Mouse (Mus musculus) limb, embryonic 14.5 days (tissue): ENCODE measurements at regions not wholly inside any gene's neighbourhood (a gene's known extent, or its start where the extent isn't known, plus 50 kb on each side); places are given as distances from the start of the nearest gene placed in this dataset.

Experiments used
- ATAC-seq: fragments of 200-750 bp; cut with Nextera tagmentation; 2 replicates; pipeline ENCODE4 v1.8.0; 2017; ENCODE audit warnings: low read depth, moderate number of reproducible peaks, moderate TSS enrichment; ENCODE audit not compliant: low FRiP score
- DNase-seq: peaks from one replicate; pipeline ENCODE4 v3.0.0-alpha.2; 2015; ENCODE audit warnings: low spot score
- H3K27ac ChIP-seq: fragments of 300-500 bp; sonication (generic); replicated peaks from 2 replicates; pipeline ENCODE4 v1.5.1; 2014; ENCODE audit warnings: low read depth, mild to moderate bottlenecking, low read length, moderate library complexity, mixed read lengths
- H3K27me3 ChIP-seq: fragments of 300-500 bp; sonication (generic); 2 replicates; pipeline ENCODE4 v1.6.1; 2014; ENCODE audit warnings: low read length, mixed read lengths; ENCODE audit not compliant: control insufficient read depth, insufficient read depth
- H3K36me3 ChIP-seq: fragments of 300-500 bp; sonication (generic); 2 replicates; pipeline ENCODE4 v1.6.1; 2014; ENCODE audit warnings: mild to moderate bottlenecking, low read length, moderate library complexity, mixed read lengths; ENCODE audit not compliant: control insufficient read depth, insufficient read depth
- H3K4me1 ChIP-seq: fragments of 300-500 bp; sonication (generic); 2 replicates; pipeline ENCODE4 v1.6.1; 2014; ENCODE audit warnings: antibody characterized with exemption, low read length, mixed read lengths; ENCODE audit not compliant: control insufficient read depth, insufficient read depth
- H3K4me2 ChIP-seq: fragments of 300-500 bp; sonication (generic); replicated peaks from 2 replicates; pipeline ENCODE4 v1.6.1; 2014; ENCODE audit warnings: low read depth, mild to moderate bottlenecking, low read length, moderate library complexity; ENCODE audit not compliant: severe bottlenecking
- H3K4me3 ChIP-seq: fragments of 300-500 bp; sonication (generic); replicated peaks from 2 replicates; pipeline ENCODE4 v1.5.1; 2014; ENCODE audit warnings: low read length
- H3K9ac ChIP-seq: fragments of 300-500 bp; sonication (generic); 2 replicates; pipeline ENCODE4 v1.6.1; 2014; ENCODE audit warnings: mild to moderate bottlenecking, low read depth, low read length, moderate library complexity; ENCODE audit not compliant: severe bottlenecking
- H3K9me3 ChIP-seq: fragments of 300-500 bp; sonication (generic); 2 replicates; pipeline ENCODE4 v1.6.1; 2016; ENCODE audit warnings: low read length; ENCODE audit not compliant: control insufficient read depth
- POLR2A ChIP-seq: fragments of 200-500 bp; IDR thresholded peaks from 2 replicates; pipeline ENCODE4 v1.8.0; 2012; ENCODE audit warnings: inconsistent platforms, mild to moderate bottlenecking, moderate library complexity, borderline replicate concordance; ENCODE audit not compliant: insufficient read depth, insufficient read length; ENCODE audit errors: extremely low read depth
- WGBS: fragments of 180-500 bp; shearing (Covaris S2); extraction: QIAGEN DNeasy Blood & Tissue Kit; methylation state at CpG from one replicate; pipeline ENCODE4 v1.1.7; 2014; 5-methylcytosine and 5-hydroxymethylcytosine counted together

DNA sequence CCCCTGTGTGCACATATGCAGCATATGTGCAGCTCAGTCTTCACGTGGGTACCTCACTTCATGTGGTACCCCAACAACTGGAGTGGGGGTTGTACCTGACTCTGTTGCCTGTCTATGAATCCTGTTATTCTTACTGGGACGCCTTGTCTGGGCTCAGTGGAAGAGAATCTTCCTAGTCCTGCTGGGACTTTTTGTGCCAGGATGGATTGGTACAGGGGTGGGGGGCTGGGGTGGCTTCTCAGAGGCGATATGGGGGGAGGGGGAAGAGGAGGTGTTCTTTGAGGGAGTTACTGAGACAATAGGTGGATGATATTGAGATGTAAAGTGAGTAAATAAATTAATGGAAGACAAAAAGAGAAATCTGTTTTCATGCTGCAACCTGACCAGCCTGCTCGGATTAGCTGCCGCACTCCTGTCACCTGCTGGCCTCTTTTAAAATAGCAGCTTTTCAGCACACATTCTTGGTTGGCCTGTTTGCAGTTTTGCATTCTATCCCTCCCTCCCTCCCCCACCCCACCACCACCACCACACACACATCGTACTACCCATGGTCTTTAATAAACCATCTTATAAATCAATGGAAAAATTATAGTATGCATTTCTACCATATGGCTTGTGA, 1112.9 kb downstream of the 4930444P10Rik start:
- 48% methylated on average over 6 of the region's 6 CpGs for WGBS

More for the DNA sequence above, 1112.9 kb downstream of the 4930444P10Rik start:
- ATAC-seq (no peak), DNase-seq (no peak)
- Histone ChIP-seq H3K4me3 (no peak overlapping the region), H3K27me3 (no peaks in the 10 kb centered on the region), H3K4me2 (no peak overlapping the region), H3K36me3 (no peaks in the 10 kb centered on the region), H3K4me1 (no peaks in the 10 kb centered on the region), H3K9ac (no peak overlapping the region), H3K9me3 (no peaks in the 10 kb centered on the region), H3K27ac (no peak overlapping the region)
- TF ChIP-seq POLR2A, result no peak
